Mouse (Mus musculus) myocyte (in vitro differentiated cells): ENCODE measurements around the gene Btbd11.

Source experiments
- CEBPB ChIP-seq: IDR thresholded peaks from 2 replicates; pipeline ENCODE4 v1.6.1; 2011; ENCODE audit warnings: mild to moderate bottlenecking, moderate library complexity; ENCODE audit not compliant: poor library complexity, insufficient read depth, severe bottlenecking
- E2F4 ChIP-seq: IDR thresholded peaks from one replicate; pipeline ENCODE4 v1.6.1; 2011; ENCODE audit warnings: mild to moderate bottlenecking, control low read depth, moderate library complexity; ENCODE audit not compliant: insufficient read depth
- MAX ChIP-seq: IDR thresholded peaks from one replicate; pipeline ENCODE4 v1.6.1; 2011; ENCODE audit warnings: low read depth, mild to moderate bottlenecking, control low read depth
- MYOD1 ChIP-seq, 3 experiments: IDR thresholded peaks; one replicate each; pipeline ENCODE4 v1.6.1; 2011; ENCODE audit warnings: control low read depth in 2 of 3, low read depth in 2 of 3, mild to moderate bottlenecking in 2 of 3, moderate library complexity in 1 of 3; ENCODE audit not compliant: insufficient read length in 2 of 3, control insufficient read depth in 1 of 3
- MYOG ChIP-seq, 3 experiments: IDR thresholded peaks; one replicate each; pipeline ENCODE4 v1.6.1; 2011; ENCODE audit warnings: control low read depth in 2 of 3, low read depth in 2 of 3, mild to moderate bottlenecking in 2 of 3; ENCODE audit not compliant: insufficient read length in 2 of 3, control insufficient read depth in 1 of 3, insufficient read depth in 1 of 3
- POLR2A ChIP-seq: IDR thresholded peaks from one replicate; pipeline ENCODE4 v1.6.1; 2011; ENCODE audit warnings: low read depth, mild to moderate bottlenecking, control low read depth, moderate library complexity; ENCODE audit not compliant: insufficient read length
- POLR2AphosphoS2 ChIP-seq: IDR thresholded peaks from one replicate; pipeline ENCODE4 v1.6.1; 2011; ENCODE audit warnings: low read depth, control low read depth; ENCODE audit not compliant: insufficient read length
- REST ChIP-seq: IDR thresholded peaks from one replicate; pipeline ENCODE4 v1.6.1; 2011; ENCODE audit warnings: mild to moderate bottlenecking, control low read depth, moderate library complexity; ENCODE audit not compliant: insufficient read depth, insufficient read length
- SRF ChIP-seq: IDR thresholded peaks from one replicate; pipeline ENCODE4 v1.6.1; 2011; ENCODE audit warnings: low read depth; ENCODE audit not compliant: control insufficient read depth, insufficient read length
- TCF12 ChIP-seq: IDR thresholded peaks from one replicate; pipeline ENCODE4 v1.6.1; 2011; ENCODE audit warnings: mild to moderate bottlenecking, control low read depth; ENCODE audit not compliant: poor library complexity, insufficient read depth, severe bottlenecking
- TCF3 ChIP-seq: IDR thresholded peaks from one replicate; pipeline ENCODE4 v1.6.1; 2011; ENCODE audit warnings: low read depth, control low read depth; ENCODE audit not compliant: insufficient read length
- USF1 ChIP-seq: IDR thresholded peaks from one replicate; pipeline ENCODE4 v1.6.1; 2011; ENCODE audit warnings: low read depth, mild to moderate bottlenecking, control low read depth, moderate library complexity

- TF ChIP-seq POLR2A (no peak), E2F4 (no peak), TCF12 (no peak), USF1 (no peak), CEBPB (no peak), MYOG (IDR thresholded peaks at IDR 0.05; ENCODE audit: control insufficient read depth in 1 of 3, insufficient read depth in 1 of 3, insufficient read length in 2 of 3, low read depth in 2 of 3) (no peak), SRF (no peak), TCF3 (no peak), MAX (no peak), MYOD1 (IDR thresholded peaks at IDR 0.05; ENCODE audit: control insufficient read depth in 1 of 3, insufficient read length in 2 of 3, low read depth in 2 of 3) (no peak), POLR2AphosphoS2 (no peak), REST (no peak)
Observed at GRCm38 (mm10) chr10:85561418-85561817, 174.8 kb downstream of the Btbd11 start.
